Mouse (Mus musculus) adrenal gland, postnatal 10 days (tissue): ENCODE data around the gene Rab1a. TPM values are rescaled to one million over a fixed set of nuclear protein-coding genes. Genes with fewer than 3 reads are reported as not detected.
"Not testable (repeated sequence)": the region's sequence is repeated elsewhere in the genome, so short reads cannot be mapped to it uniquely, and the experiment has no call there.

Experiments
- DNase-seq: peaks from one replicate; pipeline ENCODE4 v3.0.0; 2021; ENCODE audit warnings: mixed read lengths
- long read RNA-seq, 2 experiments: library from polyadenylated mRNA; stranded (forward); transcript quantifications; one replicate each; pipeline ENCODE4 v2.0.0; 2021
- total RNA-seq, 2 experiments: library from RNA; stranded (reverse); gene quantifications; 2 replicates each; pipeline ENCODE4 v1.2.3; 2021

Gene Rab1a
- 100 to 1,000 TPM; 153 to 156 TPM for total RNA-seq
- long read RNA-seq, experiment 1, transcript Rab1a-201 (6 exons, 2,827 nt) = major isoform, 151 of 170 reads
- long read RNA-seq, experiment 1, partial matches to known transcripts = 7 of 170 reads
- long read RNA-seq, experiment 1, other reads (novel, unspliced or antisense) = 12 of 170 reads
- long read RNA-seq, experiment 2, transcript Rab1a-201 (6 exons, 2,827 nt) = major isoform, 78 of 86 reads
- long read RNA-seq, experiment 2, partial matches to known transcripts = 4 of 86 reads
- long read RNA-seq, experiment 2, other reads (novel, unspliced or antisense) = 4 of 86 reads

- peak; percentile 100 for DNase-seq
Measured at GRCm38 (mm10) chr11:20200713-20201575, at the start of gene Rab1a. TSS of gene Rab1a (plus strand) at chr11:20201432.

GRCm38 (mm10) chr11:20152107-20152901 lies 48.9 kb upstream of the Rab1a start:
- no peak for DNase-seq

- DNase-seq = not testable (repeated sequence)
Measured at GRCm38 (mm10) chr11:20153542-20153941, 47.7 kb upstream of the Rab1a start.

- no peak for DNase-seq
Measured at GRCm38 (mm10) chr11:20158879-20159278, 42.4 kb upstream of the Rab1a start.

- DNase-seq = peak; percentile 10
Measured at GRCm38 (mm10) chr11:20164979-20165867, 36.0 kb upstream of the Rab1a start.

GRCm38 (mm10) chr11:20165991-20166390 lies 35.2 kb upstream of the Rab1a start:
- DNase-seq = peak; percentile 18

- not testable (repeated sequence) for DNase-seq
Measured at GRCm38 (mm10) chr11:20166476-20166875, 34.8 kb upstream of the Rab1a start.

GRCm38 (mm10) chr11:20168972-20169371 lies 32.3 kb upstream of the Rab1a start:
- DNase-seq = no peak

GRCm38 (mm10) chr11:20187271-20187670 lies 14.0 kb upstream of the Rab1a start:
- DNase-seq = no peak

GRCm38 (mm10) chr11:20193100-20193736 lies 8.0 kb upstream of the Rab1a start:
- no peak for DNase-seq

- peak; percentile 69 for DNase-seq
Measured at GRCm38 (mm10) chr11:20201661-20202101, 449 bp downstream of the Rab1a start.

- no peak for DNase-seq
Measured at GRCm38 (mm10) chr11:20202299-20203011, 1.2 kb downstream of the Rab1a start.

GRCm38 (mm10) chr11:20204321-20204720 lies 3.1 kb downstream of the Rab1a start:
- DNase-seq = no peak

GRCm38 (mm10) chr11:20204870-20205446 lies 3.7 kb downstream of the Rab1a start:
- DNase-seq = no peak

GRCm38 (mm10) chr11:20205538-20205937 lies 4.3 kb downstream of the Rab1a start:
- no peak for DNase-seq

GRCm38 (mm10) chr11:20206626-20207223 lies 5.5 kb downstream of the Rab1a start:
- no peak for DNase-seq

- DNase-seq = no peak
Measured at GRCm38 (mm10) chr11:20207589-20207988, 6.4 kb downstream of the Rab1a start.

GRCm38 (mm10) chr11:20211838-20212237 lies 10.6 kb downstream of the Rab1a start:
- no peak for DNase-seq

GRCm38 (mm10) chr11:20214779-20215178 lies 13.5 kb downstream of the Rab1a start:
- peak; percentile 35 for DNase-seq
